Mouse (Mus musculus): ENCODE results near the gene Onecut3. TPM values are rescaled to one million over a fixed set of nuclear protein-coding genes. Genes with fewer than 3 reads are reported as not detected.
A peak's percentile ranks its signal among the peaks of the same experiment; 100 is the strongest.

Gene Onecut3
- polyA plus RNA-seq, 1 experiment: not detected

DNA sequence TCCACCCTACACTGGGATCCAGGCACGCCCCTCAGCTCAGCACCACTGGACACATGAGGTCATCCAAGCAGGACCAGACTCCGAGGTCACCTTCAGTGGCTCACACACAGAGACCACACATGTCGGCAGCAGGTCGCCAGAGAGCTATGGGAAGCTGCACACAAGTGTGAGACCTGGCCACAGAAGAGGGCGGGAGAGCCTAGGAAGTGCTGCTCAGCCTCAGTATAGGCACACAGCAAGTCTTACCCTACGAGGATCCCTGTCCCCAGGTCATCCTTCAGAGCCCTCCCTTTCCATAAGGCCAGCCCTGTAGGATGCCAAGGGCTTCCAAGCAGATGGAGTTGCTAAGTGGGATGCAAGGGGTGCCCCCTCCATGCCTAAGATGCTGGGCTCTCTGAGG, 59.4 kb downstream of the Onecut3 start:
- no peak overlapping the region for H3K27ac ChIP-seq (replicated peaks; ENCODE audit: low read depth, low read length)

DNA sequence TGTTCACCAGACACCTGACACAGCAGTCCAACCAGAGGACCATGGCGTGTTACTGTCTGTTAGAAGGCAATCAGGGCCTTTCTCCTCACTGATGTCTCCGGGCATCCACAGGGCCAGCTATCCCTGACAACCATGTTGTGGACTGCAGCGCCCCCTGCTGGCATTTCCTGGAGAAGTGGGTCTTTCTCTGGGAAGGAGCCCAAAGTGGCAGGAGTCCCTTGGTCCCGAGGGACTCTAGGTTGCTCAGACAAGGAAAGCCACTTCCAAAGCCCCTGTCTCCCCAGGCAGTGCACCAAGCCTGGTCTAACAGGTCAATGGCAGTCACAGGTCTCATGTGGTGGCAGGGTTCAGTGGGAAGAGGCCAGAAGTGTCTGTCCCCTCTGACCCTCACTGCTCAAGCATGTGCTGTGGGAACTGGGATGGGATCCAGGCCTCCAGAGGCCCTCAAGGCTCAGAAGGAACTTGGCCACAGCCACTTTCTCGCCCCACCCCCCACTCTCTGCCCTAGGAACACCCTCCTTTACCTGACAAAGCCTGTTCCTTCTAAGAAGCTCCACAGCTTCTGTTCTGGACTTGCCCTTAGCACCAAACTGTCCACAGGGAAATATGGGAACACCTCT, 62.8 kb downstream of the Onecut3 start:
- H3K4me1 ChIP-seq (ENCODE audit: control insufficient read depth, insufficient read depth, insufficient read length, low read length): peaks cover 26% of the 10 kb centered on the region
- no peak overlapping the region for H3K4me3 ChIP-seq (ENCODE audit: insufficient read depth, low read depth, low read length)
- H3K27ac ChIP-seq (replicated peaks; ENCODE audit: low read depth, low read length): no peak overlapping the region

More for the DNA sequence above, 59.4 kb downstream of the Onecut3 start:
- Histone ChIP-seq H3K4me3 (ENCODE audit: insufficient read depth, low read depth, low read length) (no peak overlapping the region), H3K4me1 (ENCODE audit: control insufficient read depth, insufficient read depth, insufficient read length, low read length) (peaks cover 17% of the 10 kb centered on the region)

DNA sequence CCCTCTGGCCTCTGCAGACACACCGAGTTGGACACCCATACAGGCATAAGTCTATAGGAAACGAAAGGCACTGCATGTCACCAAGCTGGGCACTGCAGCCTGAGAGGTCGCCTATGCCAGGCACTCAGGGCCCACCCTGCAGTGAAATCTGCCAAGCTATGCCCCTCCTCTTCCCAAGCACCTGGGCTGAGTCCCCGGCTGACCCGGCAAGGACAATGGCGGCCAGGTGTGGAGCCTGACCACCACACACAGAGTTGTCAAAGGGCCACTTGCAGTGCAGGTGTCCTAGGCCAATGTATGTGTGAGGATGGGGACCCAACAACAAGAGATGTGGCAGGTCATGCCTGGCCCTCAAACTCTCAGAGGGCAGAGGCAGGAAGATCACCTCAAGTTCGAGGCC, 64.8 kb downstream of the Onecut3 start:
- H3K4me1 ChIP-seq (ENCODE audit: control insufficient read depth, insufficient read depth, insufficient read length, low read length): peaks cover 23% of the 10 kb centered on the region
- H3K4me3 ChIP-seq (ENCODE audit: insufficient read depth, low read depth, low read length): no peak overlapping the region
- no peak overlapping the region for H3K27ac ChIP-seq (replicated peaks; ENCODE audit: low read depth, low read length)

DNA sequence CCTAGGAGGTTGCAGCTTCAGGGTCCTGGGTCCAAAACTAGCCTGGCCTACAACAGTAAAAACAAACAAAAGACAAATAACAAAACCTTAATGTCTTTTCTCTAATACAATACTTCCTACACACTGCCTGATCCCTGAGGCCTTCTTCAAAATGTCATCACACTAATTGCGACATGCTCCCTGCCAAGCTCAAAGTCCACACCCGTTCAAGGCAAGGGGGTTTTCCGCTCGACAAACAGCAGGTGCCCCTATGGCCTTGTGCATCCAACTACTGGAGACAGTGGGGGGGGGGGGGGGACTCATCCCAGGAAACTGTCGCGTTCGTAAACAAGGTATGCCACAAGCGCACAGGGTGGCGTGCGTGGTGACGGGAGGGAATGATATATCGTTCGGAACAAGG, 66.0 kb downstream of the Onecut3 start:
- H3K4me1 ChIP-seq (ENCODE audit: control insufficient read depth, insufficient read depth, insufficient read length, low read length): peaks cover 23% of the 10 kb centered on the region
- 0 out of 2 replicates have a peak overlapping the region, but pooled peaks have one; percentile 71 for H3K27ac ChIP-seq (replicated peaks; ENCODE audit: low read depth, low read length)

GRCm38 (mm10) chr10:80561116-80561944, 66.7 kb downstream of the Onecut3 start, which contains the start of gene Rexo1:
Rexo1 (minus strand) TSS chr10:80561560.
- Histone ChIP-seq H3K27ac (replicated peaks; ENCODE audit: low read depth, low read length) (peak within 1 kb of the TSS; percentile 99), H3K4me3 (ENCODE audit: insufficient read depth, low read depth, low read length) (peak within 1 kb of the TSS; percentile 74), H3K4me1 (ENCODE audit: control insufficient read depth, insufficient read depth, insufficient read length, low read length) (peaks cover 23% of the 10 kb centered on the region)

More for the DNA sequence above, 66.0 kb downstream of the Onecut3 start:
- H3K4me3 ChIP-seq (ENCODE audit: insufficient read depth, low read depth, low read length): peak overlapping the region; percentile 74

DNA sequence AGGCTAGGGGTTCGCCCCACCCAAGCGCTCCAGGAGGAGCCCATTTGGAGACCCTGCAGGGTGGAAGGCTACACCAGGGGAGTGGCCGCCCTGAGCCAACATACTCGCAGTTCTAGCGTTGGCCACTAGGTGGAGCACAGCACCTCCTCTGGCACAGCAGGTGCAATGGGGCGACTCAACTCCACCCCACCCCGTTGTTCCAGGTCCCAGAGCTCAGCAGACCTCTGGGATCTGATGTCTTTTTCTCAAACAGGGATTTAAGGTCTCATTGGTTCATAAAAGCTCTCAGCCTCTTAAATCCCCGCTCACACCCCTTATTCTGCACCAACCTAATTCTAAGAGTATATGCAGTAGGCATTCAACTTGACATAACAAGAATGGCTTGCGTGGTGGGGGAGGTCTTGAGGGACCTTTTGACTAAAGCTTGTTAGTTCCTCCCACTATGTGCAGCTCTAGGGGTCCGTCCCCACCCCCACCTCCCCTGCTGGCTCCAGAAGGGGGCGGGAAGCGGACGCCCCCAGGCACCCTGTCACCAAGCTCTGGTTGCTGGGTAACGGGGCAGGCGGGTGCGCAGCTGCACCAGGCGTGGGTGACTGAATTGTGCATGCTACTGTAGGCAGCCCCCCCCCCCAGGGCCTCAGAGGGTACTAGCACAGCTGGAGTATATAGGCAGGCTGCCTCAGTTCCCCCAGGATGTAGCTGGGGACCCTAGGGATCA, 71.9 kb downstream of the Onecut3 start:
- Histone ChIP-seq H3K4me1 (ENCODE audit: control insufficient read depth, insufficient read depth, insufficient read length, low read length) (peaks cover 9% of the 10 kb centered on the region; the same call in 1 of the 2 replicates), H3K27ac (replicated peaks; ENCODE audit: low read depth, low read length) (no peak overlapping the region), H3K4me3 (ENCODE audit: insufficient read depth, low read depth, low read length) (no peak overlapping the region)

Other genes starting within 250 kb of the Onecut3 start
- 732 and 1,152 TPM in 2 replicates for gene Ndufs7, start 245.7 kb upstream of the Onecut3 start, polyA plus RNA-seq (2012; ENCODE audit: insufficient read depth, insufficient read length, missing spikeins)
- 10.5 and 17.8 TPM in 2 replicates for gene Gamt, start 233.8 kb upstream of the Onecut3 start, polyA plus RNA-seq (2012; ENCODE audit: insufficient read depth, insufficient read length, missing spikeins)
- gene Dazap1, start 233.3 kb upstream of the Onecut3 start, polyA plus RNA-seq (2012; ENCODE audit: insufficient read depth, insufficient read length, missing spikeins): 51.6 and 76.7 TPM in 2 replicates
- 1,089 and 1,107 TPM in 2 replicates for gene Rps15, start 202.4 kb upstream of the Onecut3 start, polyA plus RNA-seq (2012; ENCODE audit: insufficient read depth, insufficient read length, missing spikeins)
- gene Apc2, start 198.9 kb upstream of the Onecut3 start, polyA plus RNA-seq (2012; ENCODE audit: insufficient read depth, insufficient read length, missing spikeins): 0.38 TPM in 1 of 2 replicates, not detected in the other
- 24.3 and 25.7 TPM in 2 replicates for gene 2310011J03Rik, start 174.3 kb upstream of the Onecut3 start, polyA plus RNA-seq (2012; ENCODE audit: insufficient read depth, insufficient read length, missing spikeins)
- gene Pcsk4, start 165.3 kb upstream of the Onecut3 start, polyA plus RNA-seq (2012; ENCODE audit: insufficient read depth, insufficient read length, missing spikeins): 4.3 and 7.8 TPM in 2 replicates
- 15.7 and 17.7 TPM in 2 replicates for gene Reep6, start 164.9 kb upstream of the Onecut3 start, polyA plus RNA-seq (2012; ENCODE audit: insufficient read depth, insufficient read length, missing spikeins)
- 2.9 and 4.2 TPM in 2 replicates for gene Adamtsl5, start 146.4 kb upstream of the Onecut3 start, polyA plus RNA-seq (2012; ENCODE audit: insufficient read depth, insufficient read length, missing spikeins)
- not detected in 2 replicates for gene Plk5, start 138.4 kb upstream of the Onecut3 start, polyA plus RNA-seq (2012; ENCODE audit: insufficient read depth, insufficient read length, missing spikeins)
- gene Mex3d, start 107.2 kb upstream of the Onecut3 start, polyA plus RNA-seq (2012; ENCODE audit: insufficient read depth, insufficient read length, missing spikeins): 3.3 and 3.7 TPM in 2 replicates
- gene Mbd3, start 95.3 kb upstream of the Onecut3 start, polyA plus RNA-seq (2012; ENCODE audit: insufficient read depth, insufficient read length, missing spikeins): 79.3 and 90.4 TPM in 2 replicates
- 2,528 and 2,993 TPM in 2 replicates for gene Uqcr11, start 88.0 kb upstream of the Onecut3 start, polyA plus RNA-seq (2012; ENCODE audit: insufficient read depth, insufficient read length, missing spikeins)
- gene Tcf3, start 61.2 kb upstream of the Onecut3 start, polyA plus RNA-seq (2012; ENCODE audit: insufficient read depth, insufficient read length, missing spikeins): 11.4 and 15.1 TPM in 2 replicates
- not detected in 2 replicates for gene Atp8b3, start 44.3 kb downstream of the Onecut3 start, polyA plus RNA-seq (2012; ENCODE audit: insufficient read depth, insufficient read length, missing spikeins)
- gene Rexo1, start 66.7 kb downstream of the Onecut3 start, polyA plus RNA-seq (2012; ENCODE audit: insufficient read depth, insufficient read length, missing spikeins): 10.8 and 13.8 TPM in 2 replicates
- gene Klf16, start 82.5 kb downstream of the Onecut3 start, polyA plus RNA-seq (2012; ENCODE audit: insufficient read depth, insufficient read length, missing spikeins): 4.1 and 4.2 TPM in 2 replicates
- gene Abhd17a, start 95.5 kb downstream of the Onecut3 start, polyA plus RNA-seq (2012; ENCODE audit: insufficient read depth, insufficient read length, missing spikeins): 76.3 and 81.6 TPM in 2 replicates
- 14.6 and 16.2 TPM in 2 replicates for gene Scamp4, start 108.0 kb downstream of the Onecut3 start, polyA plus RNA-seq (2012; ENCODE audit: insufficient read depth, insufficient read length, missing spikeins)
- 1.0 TPM in 1 of 2 replicates, not detected in the other for gene Adat3, start 108.0 kb downstream of the Onecut3 start, polyA plus RNA-seq (2012; ENCODE audit: insufficient read depth, insufficient read length, missing spikeins)
- gene Gm49322, start 111.2 kb downstream of the Onecut3 start, polyA plus RNA-seq (2012; ENCODE audit: insufficient read depth, insufficient read length, missing spikeins): 0.67 and 0.75 TPM in 2 replicates
- gene Csnk1g2, start 128.0 kb downstream of the Onecut3 start, polyA plus RNA-seq (2012; ENCODE audit: insufficient read depth, insufficient read length, missing spikeins): 50.9 and 67.7 TPM in 2 replicates
- gene Btbd2, start 162.2 kb downstream of the Onecut3 start, polyA plus RNA-seq (2012; ENCODE audit: insufficient read depth, insufficient read length, missing spikeins): 20.6 and 33.9 TPM in 2 replicates
- gene Mknk2, start 183.3 kb downstream of the Onecut3 start, polyA plus RNA-seq (2012; ENCODE audit: insufficient read depth, insufficient read length, missing spikeins): 313 and 519 TPM in 2 replicates
- 5.2 and 12.0 TPM in 2 replicates for gene Mob3a, start 207.1 kb downstream of the Onecut3 start, polyA plus RNA-seq (2012; ENCODE audit: insufficient read depth, insufficient read length, missing spikeins)
- 2.5 and 5.0 TPM in 2 replicates for gene Izumo4, start 207.3 kb downstream of the Onecut3 start, polyA plus RNA-seq (2012; ENCODE audit: insufficient read depth, insufficient read length, missing spikeins)
- gene Ap3d1, start 247.4 kb downstream of the Onecut3 start, polyA plus RNA-seq (2012; ENCODE audit: insufficient read depth, insufficient read length, missing spikeins): 35.0 and 40.9 TPM in 2 replicates